Mouse (Mus musculus) megakaryocyte-erythroid progenitor cell, adult 5-6 weeks (primary cell): ENCODE data around the gene AU018091. TPM values are rescaled to one million over a fixed set of nuclear protein-coding genes. Genes with fewer than 3 reads are reported as not detected.
"Not testable (repeated sequence)": the region's sequence is repeated elsewhere in the genome, so short reads cannot be mapped to it uniquely, and the experiment has no call there.

Experiments used
- ATAC-seq: replicated peaks from 2 replicates; pipeline ENCODE4 v1.8.0; 2016; ENCODE audit warnings: mild to moderate bottlenecking, inconsistent platforms; ENCODE audit not compliant: severe bottlenecking, poor library complexity, low FRiP score, low TSS enrichment
- total RNA-seq, 2 experiments: library from RNA; stranded (forward) in 1 of 2; stranded (reverse) in 1 of 2; fragments of 200-1000, 215-1000 nt in 1 of 2; fragments of >200 nt in 1 of 2; fragmentation: Nextera tagmentation in 1 of 2; gene quantifications; 2 replicates each; pipeline ENCODE4 v1.2.3; 2014 to 2017

AU018091 gene
- total RNA-seq (2014; fragmentation: Nextera tagmentation) = not detected in 2 replicates
- not detected in 2 replicates for total RNA-seq (2017)

DNA sequence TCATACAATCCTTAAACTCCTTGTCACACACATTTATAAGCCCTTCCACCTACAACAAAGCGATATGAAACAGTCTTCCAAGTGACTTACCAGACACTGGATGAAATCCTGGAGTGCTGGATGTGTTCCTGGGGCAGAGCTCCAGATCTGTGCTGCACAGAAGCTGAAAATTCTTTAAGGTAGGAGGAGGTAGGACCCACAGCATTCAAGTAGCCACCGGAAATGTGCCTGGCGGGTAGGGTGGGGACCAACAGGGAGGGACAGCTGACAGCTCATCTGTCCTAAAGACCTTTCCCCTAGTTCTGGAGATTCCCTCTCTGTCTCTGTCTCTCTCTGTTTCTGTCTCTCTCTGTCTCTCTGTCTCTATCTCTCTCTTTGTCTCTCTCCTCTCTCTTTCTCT lies at the start of gene AU018091:
AU018091 (minus strand) TSS at position 279 of the 400 bp plus-strand sequence.
- ATAC-seq = no peak

GRCm38 (mm10) chr7:3217546-3218056 lies 48.6 kb upstream of the AU018091 start:
- no peak for ATAC-seq

DNA sequence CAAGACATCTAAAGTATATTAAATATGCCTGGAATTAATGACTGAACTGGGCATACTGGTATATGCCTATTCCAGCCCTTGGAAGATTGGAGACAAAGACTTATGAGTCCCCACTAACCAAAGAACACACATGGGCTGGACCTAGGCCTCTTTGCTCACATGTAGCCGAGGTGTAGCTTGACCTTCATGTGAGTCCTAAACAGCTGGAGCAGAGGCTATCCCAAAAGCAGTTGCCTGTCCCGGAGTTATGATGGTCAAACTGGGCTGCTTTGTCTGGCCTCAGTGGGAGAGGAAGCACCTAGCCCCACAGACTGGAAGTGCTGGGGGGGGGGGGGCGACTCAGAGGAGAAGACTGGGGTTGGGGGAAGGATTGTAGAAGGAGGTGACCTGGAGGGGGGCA lies 47.3 kb upstream of the AU018091 start:
- ATAC-seq = no peak

- no peak for ATAC-seq
Measured at GRCm38 (mm10) chr7:3213557-3213956, 44.6 kb upstream of the AU018091 start.

- ATAC-seq = no peak
Measured at GRCm38 (mm10) chr7:3213156-3213555, 44.2 kb upstream of the AU018091 start.

- ATAC-seq = no peak
Measured at GRCm38 (mm10) chr7:3212002-3212790, 43.2 kb upstream of the AU018091 start.

- no peak for ATAC-seq
Measured at GRCm38 (mm10) chr7:3211518-3211917, 42.5 kb upstream of the AU018091 start.

DNA sequence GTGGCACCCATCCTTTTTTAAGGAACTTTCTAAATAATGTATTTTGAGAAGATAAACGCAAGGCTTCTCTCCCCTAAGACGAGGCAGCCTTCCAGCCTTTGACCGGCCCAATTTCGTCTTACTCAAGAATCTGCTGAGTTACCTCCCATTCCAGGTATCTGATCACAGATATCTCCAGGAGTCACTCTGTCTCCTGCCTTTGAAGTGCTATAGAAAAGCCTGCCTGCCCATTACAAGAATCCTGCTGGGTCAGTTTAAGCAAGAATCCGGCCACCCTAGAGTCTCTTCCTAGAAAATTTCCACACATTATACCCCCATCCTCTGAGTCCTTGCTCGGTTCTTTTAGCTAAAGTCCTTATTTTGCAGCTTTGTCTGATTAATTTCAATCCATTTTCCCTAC lies 41.6 kb upstream of the AU018091 start:
- ATAC-seq = no peak

DNA sequence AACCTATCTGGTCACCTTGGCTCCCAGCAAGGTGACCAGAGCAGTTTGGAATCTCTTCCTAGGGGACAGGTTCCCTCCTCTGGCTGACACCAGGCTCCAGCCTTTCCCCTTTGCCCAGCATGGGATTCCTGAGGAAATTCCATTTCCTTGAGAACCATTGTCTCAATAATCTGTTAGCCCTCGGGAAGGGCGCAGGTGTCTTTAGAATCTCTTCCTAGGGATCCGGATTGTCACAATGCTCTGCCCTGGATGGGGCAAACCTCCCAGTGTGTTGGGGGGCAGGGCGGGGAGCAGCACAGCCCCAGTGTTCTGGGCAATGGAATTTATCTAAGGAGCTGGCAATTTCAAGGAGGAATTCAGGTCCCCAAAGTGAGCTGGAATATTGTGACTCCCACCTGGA lies 37.5 kb upstream of the AU018091 start:
- ATAC-seq = no peak

DNA sequence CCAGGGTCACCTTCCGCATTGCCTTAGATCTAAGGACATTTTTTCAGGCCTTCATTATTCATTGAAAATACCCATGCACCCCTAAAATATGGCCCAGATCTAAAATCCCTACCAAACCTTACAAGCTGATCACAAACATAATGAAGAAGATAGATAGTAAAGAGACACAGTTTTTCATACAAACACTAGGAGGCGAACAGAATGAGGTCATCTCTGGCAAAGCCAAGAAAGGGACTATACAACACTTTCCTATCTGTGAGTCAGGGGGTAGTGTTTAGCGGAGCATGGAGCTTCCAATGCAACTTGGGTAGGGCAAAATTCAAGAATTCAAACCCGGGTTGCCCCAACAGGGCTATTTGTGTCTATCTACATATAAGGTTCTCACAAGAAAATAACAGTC lies 35.6 kb upstream of the AU018091 start:
- ATAC-seq = 0 out of 2 replicates have a peak, but pooled peaks have one; percentile 51

DNA sequence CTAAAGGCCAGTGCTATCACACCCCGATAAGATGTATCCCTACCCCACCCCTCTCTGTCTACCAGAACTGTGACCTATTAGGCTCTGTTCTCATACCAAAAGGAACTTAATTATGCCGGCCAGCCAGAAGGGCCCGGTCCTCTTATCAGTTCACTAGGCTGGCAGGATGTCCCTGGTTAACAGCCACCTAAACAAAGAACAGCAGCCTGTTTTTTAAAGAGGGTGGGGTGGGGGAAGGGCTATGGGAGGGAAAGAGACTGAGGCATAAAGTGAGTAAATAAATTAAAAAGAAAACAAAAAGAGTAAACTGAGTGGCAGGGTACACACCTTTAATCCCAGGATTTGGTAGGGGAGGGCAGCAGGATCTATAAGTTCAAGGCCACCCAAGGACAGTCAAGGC lies 34.9 kb upstream of the AU018091 start:
- ATAC-seq = peak; percentile 86

GRCm38 (mm10) chr7:3201134-3201705 lies 32.2 kb upstream of the AU018091 start:
- no peak for ATAC-seq

DNA sequence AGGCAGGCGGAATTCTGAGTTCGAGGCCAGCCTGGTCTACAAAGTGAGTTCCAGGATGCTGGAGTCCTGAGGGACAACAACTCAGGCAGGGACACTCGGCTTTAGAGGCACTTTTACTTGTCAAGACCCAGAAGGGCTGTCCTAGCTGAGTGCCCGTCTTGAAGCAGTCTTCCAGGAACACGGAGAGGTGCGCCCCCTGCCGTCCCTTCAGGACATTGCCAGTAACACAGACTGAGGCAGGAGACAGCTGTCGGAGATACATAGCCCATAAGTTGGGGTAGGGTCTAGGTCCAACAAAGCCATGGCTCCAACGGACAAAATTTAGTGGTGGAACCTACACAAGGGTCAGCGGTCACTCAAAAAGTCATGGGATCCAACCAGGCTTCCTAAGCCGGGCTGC lies 29.9 kb upstream of the AU018091 start:
- peak; percentile 73; the same call in 1 of the 2 replicates for ATAC-seq

DNA sequence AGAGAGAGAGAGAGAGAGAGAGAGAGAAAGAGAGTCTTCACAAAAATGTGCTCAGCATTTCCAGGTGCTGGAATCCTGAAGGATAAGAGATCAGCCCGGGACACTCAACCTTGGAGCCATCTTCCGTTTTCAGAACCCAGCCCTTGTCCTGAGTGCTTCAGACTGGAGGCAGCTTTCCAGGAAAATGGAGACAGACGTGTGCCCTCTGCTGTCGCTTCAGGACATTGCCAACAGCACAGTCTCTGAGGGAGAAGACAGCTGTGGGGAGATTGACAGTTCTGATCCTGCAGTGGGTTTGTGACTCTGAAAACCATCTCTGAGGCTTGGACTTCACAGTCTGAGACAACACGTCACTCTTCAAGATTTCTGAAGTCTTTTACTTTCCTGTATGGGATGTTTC lies 26.8 kb upstream of the AU018091 start:
- no peak for ATAC-seq

DNA sequence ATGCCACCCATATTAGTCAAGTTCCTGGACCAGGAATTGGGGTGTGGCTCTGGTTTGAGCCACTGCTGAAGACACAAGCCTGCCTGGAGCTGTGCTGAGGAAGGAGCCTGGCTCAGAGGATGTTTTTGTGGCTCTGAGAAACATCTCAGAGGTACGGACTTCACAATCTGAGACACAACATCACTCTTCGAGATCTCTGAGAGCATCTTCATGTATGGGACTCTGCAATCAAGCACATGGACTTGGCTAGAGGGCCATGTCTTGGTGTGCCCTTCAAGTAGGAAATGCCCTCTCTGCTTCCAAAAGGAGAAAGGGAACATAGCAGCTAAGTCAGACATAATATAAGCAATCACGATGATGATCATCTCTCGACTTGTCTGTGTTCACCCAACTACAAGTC lies 25.5 kb upstream of the AU018091 start:
- ATAC-seq = no peak

GRCm38 (mm10) chr7:3193905-3194304 lies 24.9 kb upstream of the AU018091 start:
- ATAC-seq = peak; percentile 79

GRCm38 (mm10) chr7:3193049-3193632 lies 24.1 kb upstream of the AU018091 start:
- ATAC-seq = no peak

GRCm38 (mm10) chr7:3191971-3192498 lies 23.0 kb upstream of the AU018091 start:
- no peak for ATAC-seq

GRCm38 (mm10) chr7:3186726-3187125 lies 17.7 kb upstream of the AU018091 start:
- not testable (repeated sequence) for ATAC-seq

GRCm38 (mm10) chr7:3186136-3186535 lies 17.1 kb upstream of the AU018091 start:
- ATAC-seq = no peak
